Mouse (Mus musculus) forebrain, embryonic 13.5 days (tissue): ENCODE results near the gene Rnf43. TPM values are rescaled to one million over a fixed set of nuclear protein-coding genes. Genes with fewer than 3 reads are reported as not detected.
A peak's percentile ranks its signal among the peaks of the same experiment; 100 is the strongest.

Source experiments
- ATAC-seq: fragments of 200-750 bp; cut with Nextera tagmentation; 2 replicates; pipeline ENCODE4 v1.8.0; 2017
- H3K27ac ChIP-seq: fragments of 300-500 bp; sonication (generic); 2 replicates; pipeline ENCODE4 v1.5.1; 2015; ENCODE audit warnings: inconsistent platforms, mild to moderate bottlenecking, moderate library complexity
- H3K27me3 ChIP-seq: fragments of 300-500 bp; sonication (generic); 2 replicates; pipeline ENCODE4 v1.6.1; 2015; ENCODE audit warnings: mild to moderate bottlenecking, inconsistent platforms
- H3K36me3 ChIP-seq: fragments of 300-500 bp; sonication (generic); 2 replicates; pipeline ENCODE4 v1.6.1; 2015; ENCODE audit warnings: mild to moderate bottlenecking, inconsistent platforms; ENCODE audit not compliant: poor library complexity, severe bottlenecking
- H3K4me1 ChIP-seq: fragments of 300-500 bp; sonication (generic); 2 replicates; pipeline ENCODE4 v1.6.1; 2015; ENCODE audit warnings: inconsistent platforms
- H3K4me2 ChIP-seq: fragments of 300-500 bp; sonication (generic); 2 replicates; pipeline ENCODE4 v1.6.1; 2015; ENCODE audit warnings: inconsistent platforms, mild to moderate bottlenecking, moderate library complexity
- H3K4me3 ChIP-seq: fragments of 300-500 bp; sonication (generic); 2 replicates; pipeline ENCODE4 v1.5.1; 2015; ENCODE audit warnings: mild to moderate bottlenecking, inconsistent platforms
- H3K9ac ChIP-seq: fragments of 300-500 bp; sonication (generic); 2 replicates; pipeline ENCODE4 v1.6.1; 2015; ENCODE audit warnings: mild to moderate bottlenecking, inconsistent platforms
- H3K9me3 ChIP-seq: fragments of 300-500 bp; sonication (generic); replicated peaks from 2 replicates; pipeline ENCODE4 v1.6.1; 2016; ENCODE audit warnings: inconsistent platforms
- WGBS: fragments of 180-500 bp; shearing (Covaris S2); methylation state at CpG from one replicate; pipeline ENCODE4 v1.1.7; 2015; 5-methylcytosine and 5-hydroxymethylcytosine counted together
- microRNA counts: library from miRNA; unstranded; fragments of <30 nt; microRNA quantifications from one replicate; lab custom pipeline; 2016
- microRNA-seq: library from miRNA; unstranded; fragments of <30 nt; microRNA quantifications from one replicate; pipeline ENCODE4, GENCODE M21; 2016
- polyA plus RNA-seq: library from polyadenylated mRNA; unstranded; fragments of >200 nt; fragmentation: Nextera tagmentation; extraction: Ambion mirVana; gene quantifications from 2 replicates; pipeline ENCODE4 v1.2.1, GENCODE M21; 2015

The Rnf43 gene
- polyA plus RNA-seq, 1 experiment from 2014 or later: 0.70 TPM

- no peak for ATAC-seq
- Histone ChIP-seq H3K27me3 (no peaks in the 10 kb centered on the region; the same call in 1 of the 2 replicates), H3K4me3 (no peak overlapping the region), H3K4me2 (no peak overlapping the region), H3K27ac (no peak overlapping the region), H3K9me3 (no peaks in the 10 kb centered on the region), H3K36me3 (peaks cover 74% of the 10 kb centered on the region), H3K9ac (no peak overlapping the region), H3K4me1 (no peaks in the 10 kb centered on the region)
- 96% methylated on average over 3 of the region's 3 CpGs for WGBS
Measured at GRCm38 (mm10) chr11:87772354-87772753, 109.8 kb downstream of the Rnf43 start.

- H3K9ac ChIP-seq: peak overlapping the region; percentile 57
- no peaks in the 10 kb centered on the region for H3K9me3 ChIP-seq
- peaks cover 50% of the 10 kb centered on the region for H3K36me3 ChIP-seq
- no peak overlapping the region for H3K27ac ChIP-seq
- peak; percentile 87 for ATAC-seq
- peak overlapping the region; percentile 63 for H3K4me2 ChIP-seq
- 10% methylated on average over 32 of the region's 32 CpGs for WGBS
- peaks cover 14% of the 10 kb centered on the region; the same call in 1 of the 2 replicates for H3K4me1 ChIP-seq
- H3K4me3 ChIP-seq: peak overlapping the region; percentile 27
- H3K27me3 ChIP-seq: peaks cover 7% of the 10 kb centered on the region; the same call in 1 of the 2 replicates
Measured at GRCm38 (mm10) chr11:87778100-87778765, 115.7 kb downstream of the Rnf43 start.

GRCm38 (mm10) chr11:87778915-87779314 is 116.4 kb downstream of the Rnf43 start:
- peaks cover 48% of the 10 kb centered on the region for H3K36me3 ChIP-seq
- H3K27me3 ChIP-seq: peaks cover 7% of the 10 kb centered on the region; the same call in 1 of the 2 replicates
- H3K9ac ChIP-seq: peak overlapping the region; percentile 57; the same call in 1 of the 2 replicates
- H3K4me3 ChIP-seq: peak overlapping the region; percentile 27; the same call in 1 of the 2 replicates
- H3K4me1 ChIP-seq: peaks cover 14% of the 10 kb centered on the region; the same call in 1 of the 2 replicates
- peak overlapping the region; percentile 63 for H3K4me2 ChIP-seq
- H3K9me3 ChIP-seq: no peaks in the 10 kb centered on the region
- H3K27ac ChIP-seq: no peak overlapping the region
- ATAC-seq: peak; percentile 31; the same call in 1 of the 2 replicates
- WGBS: 44% methylated on average over 12 of the region's 12 CpGs

GRCm38 (mm10) chr11:87779392-87779791 is 116.9 kb downstream of the Rnf43 start:
- H3K4me3 ChIP-seq: no peak overlapping the region
- peaks cover 47% of the 10 kb centered on the region for H3K36me3 ChIP-seq
- no peak overlapping the region for H3K9ac ChIP-seq
- 0 out of 2 replicates have a peak overlapping the region, but pooled peaks have one; percentile 63 for H3K4me2 ChIP-seq
- no peaks in the 10 kb centered on the region for H3K9me3 ChIP-seq
- H3K27me3 ChIP-seq: peaks cover 7% of the 10 kb centered on the region; the same call in 1 of the 2 replicates
- peaks cover 14% of the 10 kb centered on the region; the same call in 1 of the 2 replicates for H3K4me1 ChIP-seq
- 81% methylated on average over 4 of the region's 4 CpGs for WGBS
- no peak overlapping the region for H3K27ac ChIP-seq
- no peak for ATAC-seq

GRCm38 (mm10) chr11:87780130-87780529 is 117.6 kb downstream of the Rnf43 start:
- 85% methylated on average over 8 of the region's 8 CpGs for WGBS
- no peak overlapping the region for H3K9ac ChIP-seq

More at GRCm38 (mm10) chr11:87780130-87780529, 117.6 kb downstream of the Rnf43 start:
- H3K27me3 ChIP-seq: peaks cover 7% of the 10 kb centered on the region; the same call in 1 of the 2 replicates
- no peaks in the 10 kb centered on the region for H3K9me3 ChIP-seq
- no peak for ATAC-seq
- H3K4me2 ChIP-seq: no peak overlapping the region
- H3K27ac ChIP-seq: no peak overlapping the region
- peaks cover 46% of the 10 kb centered on the region for H3K36me3 ChIP-seq
- no peak overlapping the region for H3K4me3 ChIP-seq
- peaks cover 14% of the 10 kb centered on the region; the same call in 1 of the 2 replicates for H3K4me1 ChIP-seq

MicroRNAs within 50 kb of the gene (microRNA counts, 519-probe panel; counts per million panel counts)
- microRNA mmu-miR-142-3p (lab: Ali Mortazavi, UCI): 3,174 counts per million, percentile 68 among the panel's probes with 10 or more counts
- 4,555 counts per million, percentile 85 among the panel's probes with 10 or more counts for microRNA mmu-miR-142-5p (lab: Ali Mortazavi, UCI)

Small RNA genes lying within 50 kb of the gene (microRNA-seq; reads per million reads assigned to microRNA genes)
- gene Mir142 (not detected), gene Mir142b (not detected)

Other genes starting within 250 kb of the Rnf43 start
- gene Gm11492, start 96.1 kb upstream of the Rnf43 start, polyA plus RNA-seq: not detected in 2 replicates
- 12.0 and 13.4 TPM in 2 replicates for gene Sept4, start 93.8 kb upstream of the Rnf43 start, polyA plus RNA-seq
- 49.2 and 54.6 TPM in 2 replicates for gene Mtmr4, start 70.6 kb upstream of the Rnf43 start, polyA plus RNA-seq
- gene Hsf5, start 45.6 kb upstream of the Rnf43 start, polyA plus RNA-seq: 0.27 and 0.53 TPM in 2 replicates
- 168 and 177 TPM in 2 replicates for gene Supt4a, start 74.8 kb downstream of the Rnf43 start, polyA plus RNA-seq
- gene Tspoap1, start 97.8 kb downstream of the Rnf43 start, polyA plus RNA-seq: 20.7 and 29.1 TPM in 2 replicates
- 0.17 and 0.44 TPM in 2 replicates for gene Mpo, start 130.9 kb downstream of the Rnf43 start, polyA plus RNA-seq
- gene Lpo, start 165.6 kb downstream of the Rnf43 start, polyA plus RNA-seq: 0.18 and 0.26 TPM in 2 replicates
- 11.8 and 15.5 TPM in 2 replicates for gene Mks1, start 190.5 kb downstream of the Rnf43 start, polyA plus RNA-seq
- not detected in 2 replicates for gene Epx, start 212.8 kb downstream of the Rnf43 start, polyA plus RNA-seq
- not detected in 2 replicates for gene Olfr462, start 229.5 kb downstream of the Rnf43 start, polyA plus RNA-seq
- gene Olfr463, start 234.7 kb downstream of the Rnf43 start, polyA plus RNA-seq: not detected in 2 replicates